Mouse (Mus musculus): Measurements from ENCODE around the gene 1810065E05Rik.

DNA sequence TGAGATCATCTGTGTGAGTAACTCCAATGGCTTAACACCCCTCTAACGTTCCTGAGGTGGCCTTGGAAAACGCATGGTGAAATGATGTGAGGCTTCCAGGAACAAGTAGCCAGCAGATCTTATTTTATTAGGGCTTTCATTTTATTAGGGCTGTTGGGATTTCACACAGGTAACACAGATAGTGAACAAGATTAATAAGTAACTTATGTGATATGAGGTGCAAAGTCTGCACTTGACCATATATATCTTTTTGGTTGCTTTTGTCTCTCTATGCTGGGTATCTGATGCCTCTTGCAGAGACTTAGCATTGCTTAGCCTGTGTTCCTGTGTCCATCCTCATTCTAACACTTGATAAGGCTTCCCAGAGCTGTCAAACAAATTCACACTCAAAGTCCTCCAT is 43.6 kb upstream of the 1810065E05Rik start:
- TF ChIP-seq CTCF (IDR thresholded peaks at IDR 0.05; ENCODE audit: borderline replicate concordance, insufficient read depth, low read depth, low read length) (no peak), POLR2A (IDR thresholded peaks at IDR 0.05; ENCODE audit: borderline replicate concordance, insufficient read depth, low read length) (no peak)

Measured in cerebellum, adult 2 months (tissue).